Mouse (Mus musculus) small intestine, adult 2 months (tissue): ENCODE data around the gene Gpr21. TPM values are rescaled to one million over a fixed set of nuclear protein-coding genes. Genes with fewer than 3 reads are reported as not detected.

Source experiments
- H3K27ac ChIP-seq: fragments of 200-500 bp; 2 replicates; pipeline ENCODE4 v1.5.1; 2012; ENCODE audit warnings: low read depth, low read length, control low read depth, inconsistent platforms; ENCODE audit not compliant: insufficient read depth
- H3K27me3 ChIP-seq: fragments of 200-500 bp; 2 replicates; pipeline ENCODE4 v1.6.1; 2012; ENCODE audit warnings: mild to moderate bottlenecking, moderate library complexity, low read length, inconsistent platforms; ENCODE audit not compliant: control insufficient read depth, insufficient read depth
- H3K36me3 ChIP-seq: fragments of 200-500 bp; 2 replicates; pipeline ENCODE4 v1.6.1; 2012; ENCODE audit warnings: mild to moderate bottlenecking, low read length, control low read depth, inconsistent platforms; ENCODE audit not compliant: control insufficient read depth, insufficient read depth
- H3K4me1 ChIP-seq: fragments of 200-500 bp; 2 replicates; pipeline ENCODE4 v1.6.1; 2012; ENCODE audit warnings: low read length, inconsistent platforms, mixed read lengths; ENCODE audit not compliant: control insufficient read depth, insufficient read depth, insufficient read length
- H3K4me3 ChIP-seq: fragments of 200-500 bp; 2 replicates; pipeline ENCODE4 v1.5.1; 2012; ENCODE audit warnings: low read depth, mild to moderate bottlenecking, control low read depth, inconsistent platforms, low read length, moderate library complexity
- CTCF ChIP-seq: fragments of 200-500 bp; IDR thresholded peaks from 2 replicates; pipeline ENCODE4 v1.5.1; 2012; ENCODE audit warnings: low read depth, mild to moderate bottlenecking, control low read depth, inconsistent platforms, low read length, moderate library complexity, mixed read lengths; ENCODE audit not compliant: insufficient replicate concordance, insufficient read length; ENCODE audit errors: extremely low read depth
- POLR2A ChIP-seq: fragments of 200-500 bp; IDR thresholded peaks from 2 replicates; pipeline ENCODE4 v1.6.1; 2012; ENCODE audit warnings: low read depth, mild to moderate bottlenecking, control low read depth, inconsistent platforms, low read length, moderate library complexity
- WGBS: fragments of 180-500 bp; shearing (Covaris S2); methylation state at CpG from one replicate; pipeline ENCODE4 v1.1.7; 2018; 5-methylcytosine and 5-hydroxymethylcytosine counted together
- polyA plus RNA-seq: library from polyadenylated mRNA; depleted of rRNA; stranded (reverse); fragments of >200 nt; gene quantifications from 2 replicates; pipeline ENCODE4 v1.2.3, GENCODE M21; 2012; rRNA removed

The Gpr21 gene
- polyA plus RNA-seq, 1 experiment, result 0.15 TPM

DNA sequence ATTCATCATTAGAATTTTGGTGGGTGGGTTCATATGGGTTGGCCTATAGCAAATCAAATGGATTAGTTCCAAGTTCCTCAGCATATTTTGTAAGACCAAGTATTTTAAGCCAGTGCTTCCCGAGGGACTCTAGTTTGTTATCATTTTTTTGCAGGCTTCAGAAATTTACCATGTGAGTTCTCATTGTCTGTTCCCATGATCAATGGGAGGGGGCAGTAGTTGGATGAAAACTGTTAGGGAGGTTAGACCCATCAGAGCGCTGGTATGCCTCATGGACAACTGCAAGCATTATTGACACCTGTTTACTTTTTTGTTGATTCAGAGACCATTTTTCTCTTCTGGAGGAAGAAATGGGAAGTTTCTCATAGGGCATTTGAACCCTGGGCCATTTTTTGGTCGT lies 15.5 kb downstream of the Gpr21 start:
- no peak overlapping the region for H3K27ac ChIP-seq
- 84% methylated on average over 3 of the region's 3 CpGs for WGBS
- no peak overlapping the region for H3K4me3 ChIP-seq
- TF ChIP-seq POLR2A, result no peak
- H3K36me3 ChIP-seq, result peaks cover 10% of the 10 kb centered on the region
- H3K27me3 ChIP-seq, result no peaks in the 10 kb centered on the region
- no peaks in the 10 kb centered on the region for H3K4me1 ChIP-seq

DNA sequence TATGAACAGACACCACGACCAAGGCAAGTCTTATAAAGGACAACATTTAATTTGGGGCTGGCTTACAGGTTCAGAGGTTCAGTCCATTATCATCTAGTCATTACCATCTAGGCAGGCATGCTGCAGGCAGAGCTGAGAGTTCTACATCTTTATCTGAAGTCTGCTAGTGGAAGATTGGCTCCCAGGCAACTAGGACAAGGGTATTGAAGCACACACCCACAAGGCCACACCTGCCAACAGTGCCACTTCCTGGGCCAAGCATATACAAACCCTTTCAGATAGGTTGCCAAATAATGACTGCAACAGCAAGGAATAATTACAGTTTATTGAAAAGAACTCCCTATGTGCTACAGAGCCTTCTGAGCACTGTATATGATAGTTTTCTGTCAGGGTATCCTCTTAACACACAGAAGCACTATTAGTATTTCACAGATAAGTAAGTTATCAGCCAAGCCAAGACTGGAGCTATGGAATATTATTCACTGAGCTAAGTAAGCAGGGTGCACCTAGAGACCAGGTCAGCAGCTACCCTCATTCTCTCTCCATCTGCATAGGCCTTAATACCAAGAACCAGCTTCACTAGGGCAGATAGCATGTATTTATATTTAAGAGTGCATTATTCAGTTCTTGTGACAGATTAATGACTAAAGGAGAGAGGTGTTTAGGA lies 33.3 kb downstream of the Gpr21 start:
- Histone ChIP-seq H3K27ac (no peak overlapping the region), H3K27me3 (no peaks in the 10 kb centered on the region), H3K36me3 (peaks cover 31% of the 10 kb centered on the region), H3K4me1 (no peaks in the 10 kb centered on the region; the same call in 1 of the 2 replicates), H3K4me3 (no peak overlapping the region)
- WGBS, result 44% methylated on average over 1 of the region's 1 CpGs
- TF ChIP-seq CTCF (no peak), POLR2A (no peak)

DNA sequence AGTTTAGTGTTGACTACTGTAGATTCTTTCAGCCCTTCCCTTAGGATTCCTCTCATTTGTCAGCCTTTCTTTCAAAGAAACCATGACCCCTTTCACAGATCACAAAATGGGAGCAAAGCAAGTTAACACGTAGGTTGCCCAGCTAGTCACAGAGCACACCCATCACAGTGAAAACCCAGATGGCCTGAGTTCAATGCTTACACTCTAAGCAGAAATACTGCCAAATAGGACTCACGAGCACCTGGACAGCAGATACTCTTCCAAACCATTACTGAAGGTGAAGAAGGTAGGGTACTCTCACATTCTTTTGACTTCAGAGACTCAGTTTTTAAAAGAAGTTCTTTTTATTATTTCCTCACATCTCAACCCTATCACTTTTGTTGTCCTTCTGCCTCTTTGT lies 40.2 kb downstream of the Gpr21 start:
- H3K27ac ChIP-seq, result no peak overlapping the region
- H3K36me3 ChIP-seq, result peaks cover 61% of the 10 kb centered on the region
- TF ChIP-seq POLR2A (no peak), CTCF (no peak)
- no peaks in the 10 kb centered on the region for H3K27me3 ChIP-seq
- no peak overlapping the region for H3K4me3 ChIP-seq
- H3K4me1 ChIP-seq, result no peaks in the 10 kb centered on the region
- 90% methylated on average over 2 of the region's 2 CpGs for WGBS

- no peak overlapping the region for H3K4me3 ChIP-seq
- H3K36me3 ChIP-seq, result peaks cover 39% of the 10 kb centered on the region
Observed at GRCm38 (mm10) chr2:37565579-37565978, 49.4 kb downstream of the Gpr21 start.

DNA sequence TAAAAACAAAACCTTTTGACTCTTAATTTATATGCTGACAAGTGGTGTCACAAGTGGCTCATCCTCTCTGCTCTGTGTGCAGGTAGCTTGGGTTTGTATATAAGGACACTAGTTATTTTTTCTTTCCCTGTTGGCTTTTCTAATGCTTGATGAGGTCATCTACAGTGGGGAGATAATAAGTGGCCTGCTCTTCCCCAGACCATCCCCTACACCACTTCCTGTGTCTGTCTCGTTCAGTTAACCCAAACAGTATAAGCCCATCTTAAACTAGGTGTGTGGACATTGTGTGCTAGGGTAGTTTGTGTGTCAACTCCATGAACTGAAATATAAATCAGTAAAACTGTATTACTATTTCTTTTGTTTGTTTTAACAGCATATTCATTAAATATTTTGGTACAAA lies 49.9 kb downstream of the Gpr21 start:
- Histone ChIP-seq H3K4me1 (peaks cover 7% of the 10 kb centered on the region; the same call in 1 of the 2 replicates), H3K4me3 (no peak overlapping the region), H3K27ac (no peak overlapping the region), H3K36me3 (peaks cover 39% of the 10 kb centered on the region), H3K27me3 (no peaks in the 10 kb centered on the region)
- 67% methylated on average over 1 of the region's 1 CpGs for WGBS
- TF ChIP-seq CTCF (no peak), POLR2A (no peak)

More at GRCm38 (mm10) chr2:37565579-37565978, 49.4 kb downstream of the Gpr21 start:
- no peak for TF ChIP-seq POLR2A
- TF ChIP-seq CTCF, result no peak
- H3K4me1 ChIP-seq, result peaks cover 6% of the 10 kb centered on the region; the same call in 1 of the 2 replicates
- no peak overlapping the region for H3K27ac ChIP-seq
- no peaks in the 10 kb centered on the region for H3K27me3 ChIP-seq
- WGBS, result 20% methylated on average over 2 of the region's 2 CpGs

DNA sequence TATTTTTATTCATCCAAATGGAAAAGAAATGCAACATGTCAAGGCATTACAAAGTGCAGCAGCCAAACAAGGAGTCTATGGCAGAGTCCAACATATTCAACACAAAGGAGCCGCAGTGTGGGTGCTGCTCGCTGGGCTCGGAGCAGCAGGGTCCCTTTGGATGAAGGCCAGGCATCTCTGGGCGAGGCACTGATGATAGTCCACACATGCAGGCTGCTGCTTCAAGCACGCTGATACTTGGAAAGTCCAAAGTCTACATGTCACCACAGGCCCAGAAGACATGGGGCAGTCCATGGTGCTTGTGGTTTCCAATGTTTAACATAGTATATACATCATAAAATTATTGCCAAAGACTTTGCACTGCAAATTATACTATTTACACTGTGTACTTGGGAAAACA lies 53.8 kb downstream of the Gpr21 start:
- 19% methylated on average over 5 of the region's 5 CpGs for WGBS
- peaks cover 7% of the 10 kb centered on the region; the same call in 1 of the 2 replicates for H3K4me1 ChIP-seq
- TF ChIP-seq CTCF, result no peak
- no peak for TF ChIP-seq POLR2A
- no peak overlapping the region for H3K27ac ChIP-seq
- peaks cover 17% of the 10 kb centered on the region for H3K36me3 ChIP-seq
- no peaks in the 10 kb centered on the region for H3K27me3 ChIP-seq
- no peak overlapping the region for H3K4me3 ChIP-seq

Other genes starting within 250 kb of the Gpr21 start
- gene Olfr368, start 189.8 kb upstream of the Gpr21 start, polyA plus RNA-seq, result not detected in 2 replicates
- 3.0 and 5.5 TPM in 2 replicates for gene Pdcl, start 157.0 kb upstream of the Gpr21 start, polyA plus RNA-seq
- 1.4 and 2.7 TPM in 2 replicates for gene Rc3h2, start 93.4 kb upstream of the Gpr21 start, polyA plus RNA-seq
- 0.47 and 0.56 TPM in 2 replicates for gene Zbtb26, start 73.2 kb upstream of the Gpr21 start, polyA plus RNA-seq
- gene Zbtb6, start 73.2 kb upstream of the Gpr21 start, polyA plus RNA-seq, result 0.28 and 0.71 TPM in 2 replicates
- 1.1 and 2.4 TPM in 2 replicates for gene Rabgap1, start 73.1 kb upstream of the Gpr21 start, polyA plus RNA-seq
- 1.2 and 2.7 TPM in 2 replicates for gene Strbp, start 187.5 kb downstream of the Gpr21 start, polyA plus RNA-seq